Mouse (Mus musculus) common myeloid progenitor, adult 5-6 weeks (primary cell): ENCODE results near the gene Hs3st5. TPM values are rescaled to one million over a fixed set of nuclear protein-coding genes. Genes with fewer than 3 reads are reported as not detected.

Experiments used
- ATAC-seq: replicated peaks from 2 replicates; pipeline ENCODE4 v1.8.0; 2016; ENCODE audit warnings: low read depth, mild to moderate bottlenecking, moderate TSS enrichment, inconsistent platforms; ENCODE audit not compliant: poor library complexity, severe bottlenecking
- total RNA-seq: library from RNA; stranded (forward); fragments of 200-1000, 187-1606 nt; gene quantifications from 2 replicates; pipeline ENCODE4 v1.2.3, GENCODE M21; 2017

Hs3st5 gene
- total RNA-seq, 1 experiment from 2014 or later: not detected

- ATAC-seq: no peak
Observed at GRCm38 (mm10) chr10:36781641-36782040, 275.0 kb downstream of the Hs3st5 start.

GRCm38 (mm10) chr10:36786970-36787369 is 280.4 kb downstream of the Hs3st5 start:
- ATAC-seq: no peak

- ATAC-seq: 0 out of 2 replicates have a peak, but pooled peaks have one; percentile 47
Observed at GRCm38 (mm10) chr10:36791771-36792170, 285.2 kb downstream of the Hs3st5 start.

- ATAC-seq: no peak
Observed at GRCm38 (mm10) chr10:36795311-36795710, 288.7 kb downstream of the Hs3st5 start.

- no peak for ATAC-seq
Observed at GRCm38 (mm10) chr10:36800925-36801482, 294.4 kb downstream of the Hs3st5 start.

GRCm38 (mm10) chr10:36803705-36804104 is 297.1 kb downstream of the Hs3st5 start:
- no peak for ATAC-seq

- ATAC-seq: no peak
Observed at GRCm38 (mm10) chr10:36805265-36805664, 298.7 kb downstream of the Hs3st5 start.

- ATAC-seq: no peak
Observed at GRCm38 (mm10) chr10:36805788-36806187, 299.2 kb downstream of the Hs3st5 start.

- no peak for ATAC-seq
Observed at GRCm38 (mm10) chr10:36807007-36807406, 300.4 kb downstream of the Hs3st5 start.

GRCm38 (mm10) chr10:36818867-36819266 is 312.3 kb downstream of the Hs3st5 start:
- no peak for ATAC-seq

GRCm38 (mm10) chr10:36829079-36829478 is 322.5 kb downstream of the Hs3st5 start:
- ATAC-seq: no peak

- ATAC-seq: no peak
Observed at GRCm38 (mm10) chr10:36832204-36832603, 325.6 kb downstream of the Hs3st5 start.

- ATAC-seq: no peak
Observed at GRCm38 (mm10) chr10:36834224-36834623, 327.6 kb downstream of the Hs3st5 start.

GRCm38 (mm10) chr10:36835836-36836516 is 329.4 kb downstream of the Hs3st5 start:
- no peak for ATAC-seq

- no peak for ATAC-seq
Observed at GRCm38 (mm10) chr10:36850231-36850630, 343.6 kb downstream of the Hs3st5 start.

- no peak for ATAC-seq
Observed at GRCm38 (mm10) chr10:36862127-36862895, 355.7 kb downstream of the Hs3st5 start.
